23 mouse cellular contexts compared by ENCODE assay signal in genomic region chr9:16074664-16075063, GRCm38 (mm10).
A peak's percentile ranks its signal among the peaks of the same experiment; 100 is the strongest.
DNase-seq lines count a peak whose midpoint lies in the region; ATAC-seq and TF ChIP-seq lines count a peak whose summit lies in the region.
"Had no signal": no experiment of that assay in that cellular context is flagged by ENCODE, and none has a peak within 500 bp of the region (broad histone marks: within the 10 kb centered on the region; RNA-seq: fewer than 3 reads in every experiment).

No protein-coding gene starts in this region.

- H3K9ac ChIP-seq in forebrain, embryonic 13.5 days = no peak overlapping the region
- H3K9ac ChIP-seq in forebrain, embryonic 16.5 days (replicated peaks; ENCODE audit: low read depth, low read length) = no peak overlapping the region
- H3K9ac ChIP-seq in midbrain, embryonic 14.5 days (replicated peaks; ENCODE audit: low read length) = no peak overlapping the region
- H3K9ac ChIP-seq: embryonic facial prominence, embryonic 15.5 days; heart, embryonic 13.5 days; kidney, embryonic 15.5 days; limb, embryonic 13.5 days; liver, embryonic 12.5 days had no signal

- 4% methylated on average over 2 of the region's 2 CpGs for WGBS in forebrain, embryonic 13.5 days
- WGBS in forebrain, embryonic 16.5 days = 6% methylated on average over 2 of the region's 2 CpGs
- 6% methylated on average over 2 of the region's 2 CpGs for WGBS in midbrain, embryonic 14.5 days

- H3K4me2 ChIP-seq in forebrain, embryonic 13.5 days = no peak overlapping the region
- no peak overlapping the region for H3K4me2 ChIP-seq in forebrain, embryonic 16.5 days (ENCODE audit: low read length)
- no peak overlapping the region for H3K4me2 ChIP-seq in midbrain, embryonic 14.5 days (ENCODE audit: low read length)
- H3K4me2 ChIP-seq: embryonic facial prominence, embryonic 15.5 days; heart, embryonic 13.5 days; kidney, embryonic 15.5 days; limb, embryonic 13.5 days; liver, embryonic 12.5 days had no signal

- H3K4me3 ChIP-seq in forebrain, embryonic 13.5 days = no peak overlapping the region
- no peak overlapping the region for H3K4me3 ChIP-seq in forebrain, embryonic 16.5 days (replicated peaks; ENCODE audit: low read length)
- H3K4me3 ChIP-seq in midbrain, embryonic 14.5 days (replicated peaks; ENCODE audit: low read depth, low read length) = no peak overlapping the region
- H3K4me3 ChIP-seq: embryonic facial prominence, embryonic 15.5 days; heart, embryonic 13.5 days; kidney, embryonic 15.5 days; limb, embryonic 13.5 days; liver, embryonic 12.5 days had no signal

- CTCF ChIA-PET in Patski (lab: Charles Lee) = no interaction called here

- no peaks in the 10 kb centered on the region for H3K9me3 ChIP-seq in forebrain, embryonic 13.5 days (replicated peaks)
- no peaks in the 10 kb centered on the region for H3K9me3 ChIP-seq in forebrain, embryonic 16.5 days (ENCODE audit: control insufficient read depth, low read length)
- H3K9me3 ChIP-seq in midbrain, embryonic 14.5 days (ENCODE audit: control insufficient read depth, low read length) = no peaks in the 10 kb centered on the region
- H3K9me3 ChIP-seq: embryonic facial prominence, embryonic 15.5 days; heart, embryonic 13.5 days; kidney, embryonic 15.5 days; limb, embryonic 13.5 days; liver, embryonic 12.5 days had no signal

- TF ChIP-seq CTCF in Patski (IDR thresholded peaks at IDR 0.05) = no peak

- peaks cover 20% of the 10 kb centered on the region for H3K4me1 ChIP-seq in forebrain, embryonic 13.5 days
- H3K4me1 ChIP-seq in forebrain, embryonic 16.5 days (replicated peaks; ENCODE audit: control insufficient read depth, insufficient read depth, low read length) = peaks cover 5% of the 10 kb centered on the region; the same call in 1 of the 2 replicates
- peaks cover 13% of the 10 kb centered on the region for H3K4me1 ChIP-seq in midbrain, embryonic 14.5 days (ENCODE audit: control insufficient read depth, insufficient read depth, low read length)
- H3K4me1 ChIP-seq: embryonic facial prominence, embryonic 15.5 days; kidney, embryonic 15.5 days; liver, embryonic 12.5 days had no signal

- H3K36me3 ChIP-seq in forebrain, embryonic 13.5 days (ENCODE audit: poor library complexity, severe bottlenecking) = no peaks in the 10 kb centered on the region
- no peaks in the 10 kb centered on the region for H3K36me3 ChIP-seq in forebrain, embryonic 16.5 days (ENCODE audit: control insufficient read depth, insufficient read depth)
- no peaks in the 10 kb centered on the region for H3K36me3 ChIP-seq in midbrain, embryonic 14.5 days (ENCODE audit: control insufficient read depth, insufficient read depth, low read length)
- H3K36me3 ChIP-seq: embryonic facial prominence, embryonic 15.5 days; heart, embryonic 13.5 days; kidney, embryonic 15.5 days; limb, embryonic 13.5 days; liver, embryonic 12.5 days had no signal

- ATAC-seq in forebrain, embryonic 13.5 days = peak; percentile 31; the same call in 1 of the 2 replicates
- no peak for ATAC-seq in forebrain, embryonic 16.5 days
- peak; percentile 75 for ATAC-seq in Patski
- ATAC-seq in midbrain, embryonic 14.5 days (ENCODE audit: low FRiP score, low TSS enrichment) = no peak
- no peak for ATAC-seq in megakaryocyte progenitor cell, adult 5-6 weeks (replicated peaks; ENCODE audit: poor library complexity)
- ATAC-seq: liver, embryonic 12.5 days had no signal

- in situ Hi-C loops in Patski (cut with MboI; ENCODE audit: low pct_unique_long_range_greater_than_20kb) = no loop called here

- POLR2A ChIA-PET in Patski (lab: Charles Lee) = no interaction called here

- peaks cover 5% of the 10 kb centered on the region; the same call in 1 of the 2 replicates for H3K27me3 ChIP-seq in forebrain, embryonic 13.5 days
- no peaks in the 10 kb centered on the region for H3K27me3 ChIP-seq in forebrain, embryonic 16.5 days (replicated peaks; ENCODE audit: control insufficient read depth, insufficient read depth, low read length)
- H3K27me3 ChIP-seq in Patski = no peaks in the 10 kb centered on the region
- no peaks in the 10 kb centered on the region for H3K27me3 ChIP-seq in midbrain, embryonic 14.5 days (ENCODE audit: control insufficient read depth, insufficient read depth, low read length)
- H3K27me3 ChIP-seq: embryonic facial prominence, embryonic 15.5 days; heart, embryonic 13.5 days; kidney, embryonic 15.5 days; limb, embryonic 13.5 days; liver, embryonic 12.5 days had no signal

- DNase-seq in Patski (ENCODE audit: low read depth, low spot score) (no peak), R1 (ENCODE audit: low read depth, low spot score) (peak; percentile 8)
- DNase-seq in midbrain, embryonic 14.5 days = peak; percentile 23
- DNase-seq in layer of hippocampus, postnatal 25 days (ENCODE audit: extremely low spot score in 1 of 2, low spot score in 1 of 2) = no peak
- DNase-seq: cerebellum, postnatal 14 days; gastrocnemius, postnatal 14 days; heart, adult 11 months; heart, postnatal 14 days; kidney, adult 11 months; kidney, postnatal 36 days; lung, adult 18-20 months; lung, postnatal 10 days; right cerebral cortex, adult 18-20 months; right cerebral cortex, postnatal 4 days; thymus, postnatal 25 days had no signal

- H3K27ac ChIP-seq in forebrain, embryonic 13.5 days = no peak overlapping the region
- no peak overlapping the region for H3K27ac ChIP-seq in forebrain, embryonic 16.5 days (ENCODE audit: low read length)
- no peak overlapping the region for H3K27ac ChIP-seq in midbrain, embryonic 14.5 days (replicated peaks; ENCODE audit: low read depth, low read length)
- H3K27ac ChIP-seq: embryonic facial prominence, embryonic 15.5 days; heart, embryonic 13.5 days; kidney, embryonic 15.5 days; limb, embryonic 13.5 days; liver, embryonic 12.5 days had no signal

Comparison
In these comparisons a context has a peak if more than half of its experiments do, and no peak if none do; other contexts are left out.
1. ATAC-seq: peak in forebrain, embryonic 13.5 days (single experiment) and Patski (single experiment); none in forebrain, embryonic 16.5 days (single experiment), midbrain, embryonic 14.5 days (single experiment) and megakaryocyte progenitor cell, adult 5-6 weeks (single experiment).
2. DNase-seq: peak in R1 (single experiment) and midbrain, embryonic 14.5 days (single experiment); none in Patski (single experiment) and layer of hippocampus, postnatal 25 days (0 of 2).